ENCODE assay signal across 8 mouse cellular contexts in genomic region chr10:103443070-103443469, GRCm38 (mm10).
DNase-seq lines count a peak whose midpoint lies in the region; ATAC-seq and TF ChIP-seq lines count a peak whose summit lies in the region.

No protein-coding gene starts in this region.

- H3K27me3 ChIP-seq in heart, postnatal 0 days (ENCODE audit: control insufficient read depth, insufficient read depth, low read length) = no peaks in the 10 kb centered on the region
- H3K27me3 ChIP-seq in intestine, embryonic 16.5 days (replicated peaks; ENCODE audit: control insufficient read depth, insufficient read depth, low read length) = no peaks in the 10 kb centered on the region
- no peaks in the 10 kb centered on the region for H3K27me3 ChIP-seq in liver, embryonic 14.5 days (ENCODE audit: control insufficient read depth, insufficient read depth, low read length)
- H3K27me3 ChIP-seq in neural tube, embryonic 14.5 days (ENCODE audit: control insufficient read depth, insufficient read depth, low read length) = no peaks in the 10 kb centered on the region

- TF ChIP-seq CTCF in heart, postnatal 0 days (IDR thresholded peaks at IDR 0.05; ENCODE audit: low read depth) = peak; percentile 67
- TF ChIP-seq CTCF in liver, embryonic 14.5 days (IDR thresholded peaks at IDR 0.05; ENCODE audit: low read depth) = peak; percentile 47; the same call in 1 of the 2 replicates

- no peak for TF ChIP-seq EP300 in heart, postnatal 0 days (IDR thresholded peaks at IDR 0.05; ENCODE audit: low read depth)
- TF ChIP-seq EP300 in liver, embryonic 14.5 days (IDR thresholded peaks at IDR 0.05; ENCODE audit: low read depth) = no peak

- WGBS in heart, postnatal 0 days = 40% methylated on average over 3 of the region's 3 CpGs
- WGBS in intestine, embryonic 16.5 days = 37% methylated on average over 3 of the region's 3 CpGs
- WGBS in liver, embryonic 14.5 days (ENCODE audit: insufficient replicate concordance) = 22% methylated on average over 3 of the region's 3 CpGs
- 48% methylated on average over 3 of the region's 3 CpGs for WGBS in neural tube, embryonic 14.5 days

- H3K9ac ChIP-seq in heart, postnatal 0 days (replicated peaks; ENCODE audit: low read depth, low read length) = no peak overlapping the region
- no peak overlapping the region for H3K9ac ChIP-seq in intestine, embryonic 16.5 days (ENCODE audit: low read depth, low read length)
- H3K9ac ChIP-seq in liver, embryonic 14.5 days (replicated peaks) = no peak overlapping the region
- H3K9ac ChIP-seq in neural tube, embryonic 14.5 days (replicated peaks; ENCODE audit: low read depth, low read length) = no peak overlapping the region

- H3K4me1 ChIP-seq in heart, postnatal 0 days (ENCODE audit: control insufficient read depth, insufficient read depth) = no peaks in the 10 kb centered on the region
- H3K4me1 ChIP-seq in intestine, embryonic 16.5 days (ENCODE audit: control insufficient read depth, insufficient read depth, low read length) = no peaks in the 10 kb centered on the region
- H3K4me1 ChIP-seq in liver, embryonic 14.5 days (replicated peaks; ENCODE audit: control insufficient read depth in 2 of 2, insufficient read depth in 2 of 2, low read length in 1 of 2) = no peaks in the 10 kb centered on the region
- H3K4me1 ChIP-seq in neural tube, embryonic 14.5 days (ENCODE audit: control insufficient read depth, insufficient read depth, low read length) = no peaks in the 10 kb centered on the region

- no peak overlapping the region for H3K4me2 ChIP-seq in heart, postnatal 0 days (ENCODE audit: low read depth, low read length)
- H3K4me2 ChIP-seq in intestine, embryonic 16.5 days (ENCODE audit: low read depth, low read length) = no peak overlapping the region
- H3K4me2 ChIP-seq in liver, embryonic 14.5 days (ENCODE audit: low read depth) = no peak overlapping the region
- no peak overlapping the region for H3K4me2 ChIP-seq in neural tube, embryonic 14.5 days (ENCODE audit: low read depth, low read length)

- H3K36me3 ChIP-seq in heart, postnatal 0 days (replicated peaks; ENCODE audit: control insufficient read depth, insufficient read depth, low read length) = no peaks in the 10 kb centered on the region
- H3K36me3 ChIP-seq in intestine, embryonic 16.5 days (ENCODE audit: control insufficient read depth, insufficient read depth, low read length) = no peaks in the 10 kb centered on the region
- H3K36me3 ChIP-seq in liver, embryonic 14.5 days (replicated peaks; ENCODE audit: control insufficient read depth, insufficient read depth, low read depth) = no peaks in the 10 kb centered on the region
- H3K36me3 ChIP-seq in neural tube, embryonic 14.5 days (ENCODE audit: control insufficient read depth, insufficient read depth, low read length) = no peaks in the 10 kb centered on the region

- H3K27ac ChIP-seq in heart, postnatal 0 days (ENCODE audit: low read depth) = no peak overlapping the region
- H3K27ac ChIP-seq in intestine, embryonic 16.5 days (ENCODE audit: low read length) = no peak overlapping the region
- H3K27ac ChIP-seq in liver, embryonic 14.5 days = no peak overlapping the region
- no peak overlapping the region for H3K27ac ChIP-seq in neural tube, embryonic 14.5 days (ENCODE audit: low read depth, low read length)

- peak; percentile 47; the same call in 1 of the 2 replicates for ATAC-seq in heart, postnatal 0 days (ENCODE audit: insufficient read depth, low read depth)
- peak; percentile 61 for ATAC-seq in activated CD4-positive, CD25-positive, alpha-beta regulatory T cell, adult 4 months
- peak; percentile 39 for ATAC-seq in erythroid progenitor cell, adult 5-6 weeks (replicated peaks; ENCODE audit: low FRiP score, poor library complexity, severe bottlenecking)
- peak; percentile 77 for ATAC-seq in intestine, embryonic 16.5 days
- no peak for ATAC-seq in liver, embryonic 14.5 days (ENCODE audit: insufficient read depth)
- peak; percentile 96 for ATAC-seq in neural tube, embryonic 14.5 days (ENCODE audit: low read depth)

- DNase-seq in heart, postnatal 0 days (ENCODE audit: low spot score) = peak; percentile 55
- DNase-seq in heart, adult 11 months = no peak
- peak; percentile 4 to 11 (median 5) for DNase-seq in liver, embryonic 14.5 days (ENCODE audit: low read depth in 3 of 3, low spot score in 3 of 3)
- no peak for DNase-seq in adrenal gland, postnatal 25 days

- no peaks in the 10 kb centered on the region for H3K9me3 ChIP-seq in heart, postnatal 0 days (replicated peaks; ENCODE audit: control insufficient read depth, low read length)
- no peaks in the 10 kb centered on the region for H3K9me3 ChIP-seq in intestine, embryonic 16.5 days (ENCODE audit: control insufficient read depth, low read length)
- H3K9me3 ChIP-seq in liver, embryonic 14.5 days (ENCODE audit: control insufficient read depth, low read length) = no peaks in the 10 kb centered on the region
- no peaks in the 10 kb centered on the region for H3K9me3 ChIP-seq in neural tube, embryonic 14.5 days (ENCODE audit: control insufficient read depth, low read length)

- H3K4me3 ChIP-seq in heart, postnatal 0 days (ENCODE audit: low read depth, low read length) = no peak overlapping the region
- H3K4me3 ChIP-seq in intestine, embryonic 16.5 days (ENCODE audit: low read length) = no peak overlapping the region
- no peak overlapping the region for H3K4me3 ChIP-seq in liver, embryonic 14.5 days (ENCODE audit: insufficient read depth in 1 of 2, low read depth in 2 of 2, low read length in 2 of 2)
- H3K4me3 ChIP-seq in neural tube, embryonic 14.5 days (ENCODE audit: low read depth, low read length) = no peak overlapping the region

Comparison
In these comparisons a context has a peak if more than half of its experiments do, and no peak if none do; other contexts are left out.
1. DNase-seq: peak in heart, postnatal 0 days (single experiment) and liver, embryonic 14.5 days (3 of 3); none in heart, adult 11 months (single experiment) and adrenal gland, postnatal 25 days (single experiment).